Mouse (Mus musculus) adrenal gland, postnatal 36 days (tissue): ENCODE results near the gene Phf6. TPM values are rescaled to one million over a fixed set of nuclear protein-coding genes. Genes with fewer than 3 reads are reported as not detected.
"Not testable (repeated sequence)": the region's sequence is repeated elsewhere in the genome, so short reads cannot be mapped to it uniquely, and the experiment has no call there.

Experiments used
- DNase-seq, 2 experiments: peaks; one replicate each; pipeline ENCODE4 v3.0.0; 2021; ENCODE audit warnings: mixed read lengths in 1 of 2
- total RNA-seq, 2 experiments: library from RNA; stranded (reverse); gene quantifications; 2 replicates each; pipeline ENCODE4 v1.2.3; 2021

Gene Phf6
- total RNA-seq, 2 experiments from 2014 or later, result 14.7 to 21.3 TPM

DNA sequence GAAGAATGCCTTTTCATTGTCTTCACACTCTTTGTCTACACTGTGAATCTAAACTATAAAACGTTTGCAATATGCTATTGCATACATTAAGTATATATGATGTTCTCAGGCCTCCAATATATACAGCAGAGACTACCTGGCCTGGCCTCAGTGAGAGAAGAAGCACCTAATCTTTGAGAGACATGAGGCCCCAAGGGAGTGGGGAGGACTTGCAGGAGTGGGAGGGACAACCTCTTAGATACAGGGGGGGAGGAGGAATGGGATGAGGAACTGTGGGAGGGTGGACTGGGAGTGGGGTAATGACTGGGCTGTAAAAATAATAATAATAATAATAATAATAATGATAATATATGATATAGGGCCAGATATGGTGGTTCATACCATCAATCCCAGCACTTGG is 66.5 kb downstream of the Phf6 start:
- no peak for DNase-seq

GRCm38 (mm10) chrX:52981378-52981777 is 69.3 kb downstream of the Phf6 start:
- no peak for DNase-seq

DNA sequence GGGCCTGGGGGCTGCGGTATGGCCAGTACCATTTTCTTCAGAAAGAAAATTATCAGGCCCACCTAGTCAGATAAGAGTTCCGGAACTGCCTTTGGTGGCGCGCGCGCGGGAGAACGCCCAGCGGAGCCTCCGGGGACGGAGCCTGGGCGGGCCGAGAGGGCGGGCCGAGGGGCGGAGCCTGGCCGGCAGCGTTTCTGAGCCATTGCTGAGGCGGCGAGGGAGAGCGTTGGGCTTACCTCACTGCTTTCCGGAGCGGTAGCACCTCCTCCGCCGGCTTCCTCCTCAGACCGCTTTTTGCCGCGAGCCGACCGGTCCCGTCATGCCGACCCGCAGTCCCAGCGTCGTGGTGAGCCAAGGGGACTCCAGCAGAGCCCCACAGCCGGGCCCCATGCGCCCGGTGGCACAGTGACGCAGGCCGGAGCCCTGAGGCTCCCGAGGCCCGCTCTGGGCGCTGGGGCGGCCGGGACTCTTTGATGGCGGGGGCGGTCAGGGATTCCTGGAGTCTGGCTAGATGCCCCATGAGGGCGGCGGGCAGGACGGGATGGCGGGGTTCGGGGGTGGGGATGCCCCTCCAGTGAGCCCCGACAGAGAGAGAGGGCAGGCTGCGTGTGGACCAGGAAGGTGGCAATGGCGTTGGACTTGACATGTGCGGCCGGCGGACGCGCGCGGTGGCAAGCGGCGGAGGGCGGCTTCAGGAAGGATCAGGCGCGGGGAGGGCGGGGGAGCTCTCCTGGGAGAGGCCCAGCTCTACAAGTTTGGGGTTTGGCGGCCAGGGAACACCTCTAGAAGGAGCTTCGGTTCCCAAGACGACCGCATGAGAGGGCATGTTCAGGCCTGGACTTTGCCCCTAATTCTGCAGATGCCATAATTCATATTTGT is 76.1 kb downstream of the Phf6 start, which contains the start of gene Hprt:
Gene Hprt, plus strand, starts transcription at position 233 of the 879 bp plus-strand sequence.
- peak; percentile 92 to 94 for DNase-seq

DNA sequence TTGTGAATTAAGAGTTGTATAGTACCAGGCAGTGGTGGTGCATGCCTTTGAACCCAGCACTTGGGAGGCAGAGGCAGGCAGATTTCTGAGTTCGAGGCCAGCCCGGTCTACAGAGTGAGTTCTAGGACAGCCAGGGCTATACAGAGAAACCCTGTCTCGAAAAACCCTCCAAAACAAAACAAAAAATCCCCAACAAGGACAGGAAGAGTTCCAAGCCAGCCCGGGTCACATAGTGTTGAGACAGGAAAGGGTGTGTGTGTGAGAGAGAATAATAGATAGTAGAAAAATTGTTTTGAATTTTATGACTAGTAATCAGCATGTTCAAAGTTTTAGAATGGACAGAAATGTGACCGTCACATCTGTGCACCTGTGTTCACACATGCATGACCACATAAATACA is 82.7 kb downstream of the Phf6 start:
- not testable (repeated sequence) for DNase-seq

DNA sequence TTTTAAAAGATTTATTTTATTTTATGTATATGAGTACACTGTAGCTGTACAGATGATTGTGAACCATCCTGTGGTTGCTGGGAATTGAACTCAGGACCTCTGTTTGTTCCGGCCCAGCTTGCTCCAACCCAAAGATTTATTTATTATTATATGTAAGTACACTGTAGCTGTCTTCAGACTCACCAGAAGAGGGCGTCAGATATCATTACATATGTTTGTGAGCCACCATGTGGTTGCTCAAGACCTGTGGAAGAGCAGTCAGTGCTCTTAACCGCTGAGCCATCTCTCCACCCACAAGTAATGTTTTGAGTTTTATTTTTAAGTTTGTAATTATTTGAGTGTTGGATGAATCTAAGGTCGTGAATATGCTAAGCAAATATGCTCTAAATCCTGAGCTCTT is 92.8 kb downstream of the Phf6 start:
- DNase-seq, result not testable (repeated sequence)

GRCm38 (mm10) chrX:53006062-53006461 is 94.0 kb downstream of the Phf6 start:
- no peak for DNase-seq

Other genes starting within 250 kb of the Phf6 start
- gene Ccdc160, start 121.1 kb upstream of the Phf6 start, total RNA-seq, result 10 to 100 TPM; 16.9 to 21.1 TPM
- 100 to 1,000 TPM; 119 to 120 TPM for gene Hprt, start 75.9 kb downstream of the Phf6 start, total RNA-seq